Mouse (Mus musculus) limb, embryonic 15.5 days (tissue): Measurements from ENCODE around the gene Kcnq1. TPM values are rescaled to one million over a fixed set of nuclear protein-coding genes. Genes with fewer than 3 reads are reported as not detected.

ENCODE experiments used
- polyA plus RNA-seq: library from polyadenylated mRNA; unstranded; fragments of >200 nt; fragmentation: Nextera tagmentation; extraction: Ambion mirVana; gene quantifications from 2 replicates; pipeline ENCODE4 v1.2.1, GENCODE M21; 2015

Gene Kcnq1
- polyA plus RNA-seq, 1 experiment from 2014 or later = 1.1 TPM

Other genes with a start within 250 kb of the Kcnq1 start
- 0.21 and 0.47 TPM in 2 replicates for gene Th, start 175.2 kb upstream of the Kcnq1 start, polyA plus RNA-seq
- gene Ascl2, start 137.1 kb upstream of the Kcnq1 start, polyA plus RNA-seq = 1.8 TPM in 2 replicates
- gene Tspan32, start 101.3 kb upstream of the Kcnq1 start, polyA plus RNA-seq = 7.2 and 8.3 TPM in 2 replicates
- gene Cd81, start 53.6 kb upstream of the Kcnq1 start, polyA plus RNA-seq = 692 and 762 TPM in 2 replicates
- gene Tssc4, start 37.1 kb upstream of the Kcnq1 start, polyA plus RNA-seq = 97.1 and 98.8 TPM in 2 replicates
- 22.1 and 22.8 TPM in 2 replicates for gene Trpm5, start 11.7 kb upstream of the Kcnq1 start, polyA plus RNA-seq